Mouse (Mus musculus) neural tube, embryonic 15.5 days (tissue): ENCODE data around the gene Synpr. TPM values are rescaled to one million over a fixed set of nuclear protein-coding genes. Genes with fewer than 3 reads are reported as not detected.

Experiments
- ATAC-seq: fragments of 200-750 bp; cut with Nextera tagmentation; 2 replicates; pipeline ENCODE4 v1.8.0; 2017; ENCODE audit warnings: mild to moderate bottlenecking, moderate TSS enrichment, moderate library complexity; ENCODE audit not compliant: low FRiP score
- H3K27ac ChIP-seq: fragments of 300-500 bp; sonication (generic); replicated peaks from 2 replicates; pipeline ENCODE4 v1.5.1; 2015; ENCODE audit warnings: mild to moderate bottlenecking, inconsistent platforms
- H3K27me3 ChIP-seq: fragments of 300-500 bp; sonication (generic); replicated peaks from 2 replicates; pipeline ENCODE4 v1.6.1; 2015; ENCODE audit warnings: inconsistent platforms
- H3K36me3 ChIP-seq: fragments of 300-500 bp; sonication (generic); 2 replicates; pipeline ENCODE4 v1.6.1; 2015; ENCODE audit warnings: inconsistent platforms
- H3K4me1 ChIP-seq: fragments of 300-500 bp; sonication (generic); 2 replicates; pipeline ENCODE4 v1.6.1; 2015; ENCODE audit warnings: inconsistent platforms
- H3K4me2 ChIP-seq: fragments of 300-500 bp; sonication (generic); 2 replicates; pipeline ENCODE4 v1.6.1; 2015; ENCODE audit warnings: inconsistent platforms, mild to moderate bottlenecking, moderate library complexity
- H3K4me3 ChIP-seq: fragments of 300-500 bp; sonication (generic); replicated peaks from 2 replicates; pipeline ENCODE4 v1.5.1; 2015; ENCODE audit warnings: mild to moderate bottlenecking, inconsistent platforms
- H3K9ac ChIP-seq: fragments of 300-500 bp; sonication (generic); replicated peaks from 2 replicates; pipeline ENCODE4 v1.6.1; 2015; ENCODE audit warnings: mild to moderate bottlenecking, inconsistent platforms
- H3K9me3 ChIP-seq: fragments of 300-500 bp; sonication (generic); replicated peaks from 2 replicates; pipeline ENCODE4 v1.6.1; 2016; ENCODE audit warnings: inconsistent platforms
- WGBS: fragments of 180-500 bp; shearing (Covaris S2); methylation state at CpG from one replicate; pipeline ENCODE4 v1.1.7; 2015; ENCODE audit warnings: mixed read lengths; 5-methylcytosine and 5-hydroxymethylcytosine counted together
- polyA plus RNA-seq: library from polyadenylated mRNA; unstranded; fragments of >200 nt; fragmentation: Nextera tagmentation; extraction: Ambion mirVana; gene quantifications from 2 replicates; pipeline ENCODE4 v1.2.1, GENCODE M21; 2015

Synpr gene
- polyA plus RNA-seq, 1 experiment from 2014 or later, result 56.3 TPM

GRCm38 (mm10) chr14:13357101-13357667 is 72.6 kb downstream of the Synpr start:
- ATAC-seq, result no peak
- WGBS, result 54% methylated on average over 5 of the region's 5 CpGs

GRCm38 (mm10) chr14:13358037-13358436 is 73.5 kb downstream of the Synpr start:
- ATAC-seq, result no peak
- 71% methylated on average over 2 of the region's 2 CpGs for WGBS

More at GRCm38 (mm10) chr14:13357101-13357667, 72.6 kb downstream of the Synpr start:
- Histone ChIP-seq H3K4me1 (peaks cover 6% of the 10 kb centered on the region; the same call in 1 of the 2 replicates), H3K27ac (no peak overlapping the region), H3K4me3 (no peak overlapping the region), H3K27me3 (no peaks in the 10 kb centered on the region), H3K9ac (no peak overlapping the region), H3K36me3 (no peaks in the 10 kb centered on the region), H3K9me3 (no peaks in the 10 kb centered on the region), H3K4me2 (no peak overlapping the region)

GRCm38 (mm10) chr14:13361184-13361583 is 76.6 kb downstream of the Synpr start:
- Histone ChIP-seq H3K9ac (no peak overlapping the region), H3K27me3 (no peaks in the 10 kb centered on the region), H3K36me3 (no peaks in the 10 kb centered on the region), H3K27ac (no peak overlapping the region), H3K4me3 (no peak overlapping the region), H3K4me2 (no peak overlapping the region), H3K9me3 (no peaks in the 10 kb centered on the region), H3K4me1 (peaks cover 6% of the 10 kb centered on the region; the same call in 1 of the 2 replicates)
- ATAC-seq, result no peak

More at GRCm38 (mm10) chr14:13358037-13358436, 73.5 kb downstream of the Synpr start:
- no peaks in the 10 kb centered on the region for H3K36me3 ChIP-seq
- H3K4me1 ChIP-seq, result peaks cover 6% of the 10 kb centered on the region; the same call in 1 of the 2 replicates
- H3K9ac ChIP-seq, result no peak overlapping the region
- no peak overlapping the region for H3K27ac ChIP-seq
- no peak overlapping the region for H3K4me3 ChIP-seq
- no peaks in the 10 kb centered on the region for H3K9me3 ChIP-seq
- no peak overlapping the region for H3K4me2 ChIP-seq
- H3K27me3 ChIP-seq, result no peaks in the 10 kb centered on the region

- no peaks in the 10 kb centered on the region for H3K27me3 ChIP-seq
- no peak overlapping the region for H3K4me2 ChIP-seq
- WGBS, result 91% methylated on average over 3 of the region's 3 CpGs
- H3K36me3 ChIP-seq, result no peaks in the 10 kb centered on the region
- no peak overlapping the region for H3K9ac ChIP-seq
- ATAC-seq, result no peak
- no peak overlapping the region for H3K27ac ChIP-seq
- H3K9me3 ChIP-seq, result no peaks in the 10 kb centered on the region
- peaks cover 6% of the 10 kb centered on the region; the same call in 1 of the 2 replicates for H3K4me1 ChIP-seq
- H3K4me3 ChIP-seq, result no peak overlapping the region
Measured at GRCm38 (mm10) chr14:13361642-13362041, 77.1 kb downstream of the Synpr start.

- Histone ChIP-seq H3K9me3 (no peaks in the 10 kb centered on the region), H3K9ac (no peak overlapping the region), H3K4me2 (no peak overlapping the region), H3K36me3 (no peaks in the 10 kb centered on the region), H3K27ac (no peak overlapping the region), H3K27me3 (no peaks in the 10 kb centered on the region), H3K4me3 (no peak overlapping the region), H3K4me1 (no peaks in the 10 kb centered on the region)
- 86% methylated on average over 3 of the region's 3 CpGs for WGBS
- ATAC-seq, result no peak
Measured at GRCm38 (mm10) chr14:13368309-13368708, 83.7 kb downstream of the Synpr start.

- Histone ChIP-seq H3K27ac (no peak overlapping the region), H3K4me3 (no peak overlapping the region), H3K4me1 (no peaks in the 10 kb centered on the region), H3K9me3 (no peaks in the 10 kb centered on the region), H3K36me3 (no peaks in the 10 kb centered on the region), H3K9ac (no peak overlapping the region), H3K4me2 (no peak overlapping the region), H3K27me3 (no peaks in the 10 kb centered on the region)
- 16% methylated on average over 7 of the region's 7 CpGs for WGBS
- no peak for ATAC-seq
Measured at GRCm38 (mm10) chr14:13389081-13389480, 104.5 kb downstream of the Synpr start.

GRCm38 (mm10) chr14:13389954-13390353 is 105.4 kb downstream of the Synpr start:
- H3K4me3 ChIP-seq, result no peak overlapping the region
- no peaks in the 10 kb centered on the region for H3K36me3 ChIP-seq
- WGBS, result 61% methylated on average over 5 of the region's 5 CpGs
- peak; percentile 55; the same call in 1 of the 2 replicates for ATAC-seq
- no peaks in the 10 kb centered on the region for H3K27me3 ChIP-seq
- H3K27ac ChIP-seq, result no peak overlapping the region
- no peak overlapping the region for H3K4me2 ChIP-seq
- no peaks in the 10 kb centered on the region for H3K9me3 ChIP-seq
- no peak overlapping the region for H3K9ac ChIP-seq
- no peaks in the 10 kb centered on the region for H3K4me1 ChIP-seq

- 47% methylated on average over 6 of the region's 6 CpGs for WGBS
- H3K4me1 ChIP-seq, result no peaks in the 10 kb centered on the region
- no peak overlapping the region for H3K9ac ChIP-seq
- H3K9me3 ChIP-seq, result no peaks in the 10 kb centered on the region
- no peak overlapping the region for H3K4me2 ChIP-seq
- H3K27me3 ChIP-seq, result no peaks in the 10 kb centered on the region
- no peaks in the 10 kb centered on the region for H3K36me3 ChIP-seq
- ATAC-seq, result no peak
- H3K27ac ChIP-seq, result no peak overlapping the region
- H3K4me3 ChIP-seq, result no peak overlapping the region
Measured at GRCm38 (mm10) chr14:13399226-13400020, 114.8 kb downstream of the Synpr start.

GRCm38 (mm10) chr14:13411636-13412035 is 127.1 kb downstream of the Synpr start:
- no peak for ATAC-seq
- H3K9me3 ChIP-seq, result no peaks in the 10 kb centered on the region
- H3K27ac ChIP-seq, result no peak overlapping the region
- H3K27me3 ChIP-seq, result no peaks in the 10 kb centered on the region
- no peak overlapping the region for H3K4me2 ChIP-seq
- no peaks in the 10 kb centered on the region for H3K36me3 ChIP-seq
- 90% methylated on average over 1 of the region's 1 CpGs for WGBS
- H3K9ac ChIP-seq, result no peak overlapping the region
- H3K4me3 ChIP-seq, result no peak overlapping the region
- H3K4me1 ChIP-seq, result no peaks in the 10 kb centered on the region

- Histone ChIP-seq H3K27ac (no peak overlapping the region), H3K9me3 (no peaks in the 10 kb centered on the region), H3K9ac (no peak overlapping the region), H3K36me3 (no peaks in the 10 kb centered on the region), H3K4me3 (no peak overlapping the region), H3K4me1 (no peaks in the 10 kb centered on the region), H3K27me3 (no peaks in the 10 kb centered on the region), H3K4me2 (no peak overlapping the region)
- 77% methylated on average over 6 of the region's 6 CpGs for WGBS
- no peak for ATAC-seq
Measured at GRCm38 (mm10) chr14:13440723-13441122, 156.1 kb downstream of the Synpr start.

- H3K4me2 ChIP-seq, result no peak overlapping the region
- no peaks in the 10 kb centered on the region for H3K9me3 ChIP-seq
- no peak for ATAC-seq
- no peak overlapping the region for H3K9ac ChIP-seq
- H3K27ac ChIP-seq, result no peak overlapping the region
- no peaks in the 10 kb centered on the region for H3K27me3 ChIP-seq
- H3K4me1 ChIP-seq, result no peaks in the 10 kb centered on the region
- 15% methylated on average over 2 of the region's 2 CpGs for WGBS
- no peak overlapping the region for H3K4me3 ChIP-seq
- H3K36me3 ChIP-seq, result no peaks in the 10 kb centered on the region
Measured at GRCm38 (mm10) chr14:13444908-13445307, 160.3 kb downstream of the Synpr start.
